Mouse (Mus musculus): ENCODE measurements around the gene Btbd35f8. TPM values are rescaled to one million over a fixed set of nuclear protein-coding genes. Genes with fewer than 3 reads are reported as not detected.

The Btbd35f8 gene
- polyA plus RNA-seq (2014; fragmentation: Illumina TruSeq; extraction: RNeasy Lipid Tissue Mini Kit (QIAGEN cat#74804); ENCODE audit: low read depth, low replicate concordance), result not detected

GRCm38 (mm10) chrX:34450224-34450623 lies at the start of gene Btbd35f8:
Gene Btbd35f8 (plus strand): TSS chrX:34450524.

Other genes with a start within 250 kb of the Btbd35f8 start
- gene Spin2g, start 211.8 kb upstream of the Btbd35f8 start, polyA plus RNA-seq (2014; fragmentation: Illumina TruSeq; extraction: RNeasy Lipid Tissue Mini Kit (QIAGEN cat#74804); ENCODE audit: low read depth, low replicate concordance), result not detected

Data from heart, adult 10 weeks (tissue).